Mouse (Mus musculus) stomach, postnatal 0 days (tissue): Measurements from ENCODE around the gene Stpg4.

Experiments
- CTCF ChIP-seq: IDR thresholded peaks from 2 replicates; pipeline ENCODE4 v1.5.1; 2016; ENCODE audit warnings: antibody characterized with exemption, low read depth, mild to moderate bottlenecking, moderate library complexity
- EP300 ChIP-seq: optimal IDR thresholded peaks from 2 replicates; pipeline ENCODE3; 2016; ENCODE audit warnings: antibody characterized with exemption

- TF ChIP-seq CTCF = no peak
- TF ChIP-seq EP300 = no peak
These were observed 79.2 kb downstream of the Stpg4 start for GRCm38 (mm10) chr17:87348353-87348752.
